Mouse (Mus musculus): ENCODE results near the gene Ccdc66. TPM values are rescaled to one million over a fixed set of nuclear protein-coding genes. Genes with fewer than 3 reads are reported as not detected.

Ccdc66 gene
- polyA plus RNA-seq (2015; fragmentation: Nextera tagmentation; extraction: Ambion mirVana), result 4.4 and 4.5 TPM in 2 replicates

- Histone ChIP-seq H3K4me3 (replicated peaks) (peak within 1 kb of the TSS; percentile 84), H3K27me3 (no peaks in the 10 kb centered on the region), H3K4me1 (replicated peaks) (peaks cover 12% of the 10 kb centered on the region), H3K9ac (peak within 1 kb of the TSS; percentile 80), H3K9me3 (replicated peaks) (no peaks in the 10 kb centered on the region), H3K27ac (peak within 1 kb of the TSS; percentile 39), H3K4me2 (peak within 1 kb of the TSS; percentile 75), H3K36me3 (0 out of 2 replicates have a peak, but pooled peaks cover 2% of the 10 kb centered on the region)
- DNase-seq, result peak; percentile 96
- under 1% methylated on average over 51 of the region's 51 CpGs for WGBS (ENCODE audit: insufficient replicate concordance)
- peak; percentile 96 for ATAC-seq (ENCODE audit: low read depth)
Observed at GRCm38 (mm10) chr14:27507894-27508643, at the start of gene Ccdc66. Gene Ccdc66 (minus strand): TSS chr14:27508460.

GRCm38 (mm10) chr14:27543838-27544426, 35.7 kb upstream of the Ccdc66 start:
- H3K4me2 ChIP-seq, result no peak overlapping the region
- no peak for ATAC-seq (ENCODE audit: low read depth)
- H3K27ac ChIP-seq, result no peak overlapping the region
- H3K9me3 ChIP-seq (replicated peaks), result no peaks in the 10 kb centered on the region
- H3K4me1 ChIP-seq (replicated peaks), result no peaks in the 10 kb centered on the region
- H3K4me3 ChIP-seq (replicated peaks), result no peak overlapping the region
- DNase-seq, result no peak
- WGBS (ENCODE audit: insufficient replicate concordance), result 67% methylated on average over 4 of the region's 4 CpGs
- no peaks in the 10 kb centered on the region for H3K36me3 ChIP-seq
- H3K9ac ChIP-seq, result no peak overlapping the region
- H3K27me3 ChIP-seq, result no peaks in the 10 kb centered on the region

DNA sequence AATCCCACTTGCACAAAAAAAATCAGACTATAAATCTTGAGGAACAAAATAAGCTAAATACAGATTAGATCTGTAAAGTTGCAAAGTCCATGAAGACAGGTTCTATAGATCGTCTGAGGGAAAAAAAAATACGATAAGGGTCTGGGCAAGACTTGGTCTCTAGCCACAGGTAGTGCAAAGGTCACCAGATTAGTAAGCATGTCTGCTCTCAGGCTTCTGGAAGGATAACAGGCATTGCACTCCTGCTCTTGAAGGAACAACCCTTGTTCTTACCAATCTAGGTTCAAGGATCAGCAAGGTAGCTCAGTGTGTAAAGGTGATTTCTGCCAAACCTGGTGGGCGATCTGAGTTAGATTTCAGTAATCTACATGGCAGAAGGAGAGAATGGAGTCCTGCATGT, 28.2 kb upstream of the Ccdc66 start:
- no peak overlapping the region for H3K27ac ChIP-seq
- WGBS (ENCODE audit: insufficient replicate concordance), result 57% methylated on average over 3 of the region's 3 CpGs
- H3K4me3 ChIP-seq (replicated peaks), result no peak overlapping the region
- H3K27me3 ChIP-seq, result no peaks in the 10 kb centered on the region
- H3K36me3 ChIP-seq, result no peaks in the 10 kb centered on the region
- H3K9me3 ChIP-seq (replicated peaks), result no peaks in the 10 kb centered on the region
- no peak overlapping the region for H3K4me2 ChIP-seq
- ATAC-seq (ENCODE audit: low read depth), result no peak
- no peak overlapping the region for H3K9ac ChIP-seq
- no peak for DNase-seq
- no peaks in the 10 kb centered on the region for H3K4me1 ChIP-seq (replicated peaks)

DNA sequence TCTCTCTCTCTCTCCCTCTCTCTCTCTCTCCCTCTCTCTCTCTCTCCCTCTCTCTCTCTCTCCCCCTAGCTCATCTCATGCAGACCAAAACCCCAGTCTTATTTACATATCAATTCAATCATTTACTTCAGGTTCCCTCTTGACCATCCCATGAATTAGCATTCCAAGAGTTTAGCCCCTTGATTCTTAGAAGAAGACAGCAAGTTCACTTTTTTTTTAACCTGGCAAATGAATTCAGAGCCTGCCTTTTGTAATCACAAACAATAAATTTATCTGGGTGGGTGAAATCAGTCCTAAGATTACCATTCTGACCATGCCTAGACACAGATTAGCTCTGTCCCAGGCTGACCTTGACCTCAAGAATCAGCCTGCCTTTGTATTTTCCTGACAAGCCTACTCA, 16.3 kb upstream of the Ccdc66 start:
- no peaks in the 10 kb centered on the region for H3K27me3 ChIP-seq
- ATAC-seq (ENCODE audit: low read depth), result no peak
- no peak overlapping the region for H3K4me2 ChIP-seq
- no peaks in the 10 kb centered on the region for H3K4me1 ChIP-seq (replicated peaks)
- H3K27ac ChIP-seq, result no peak overlapping the region
- H3K9me3 ChIP-seq (replicated peaks), result peaks cover 5% of the 10 kb centered on the region; the same call in 1 of the 2 replicates
- H3K4me3 ChIP-seq (replicated peaks), result no peak overlapping the region
- H3K36me3 ChIP-seq, result no peaks in the 10 kb centered on the region
- H3K9ac ChIP-seq, result no peak overlapping the region
- DNase-seq, result no peak

GRCm38 (mm10) chr14:27508644-27509301, 513 bp upstream of the Ccdc66 start:
- ATAC-seq (ENCODE audit: low read depth), result peak; percentile 44
- H3K27me3 ChIP-seq, result no peaks in the 10 kb centered on the region
- DNase-seq, result no peak
- H3K4me3 ChIP-seq (replicated peaks), result peak overlapping the region; percentile 84
- peak overlapping the region; percentile 75 for H3K4me2 ChIP-seq
- H3K9ac ChIP-seq, result peak overlapping the region; percentile 80
- H3K36me3 ChIP-seq, result 0 out of 2 replicates have a peak, but pooled peaks cover 2% of the 10 kb centered on the region
- H3K4me1 ChIP-seq (replicated peaks), result peaks cover 12% of the 10 kb centered on the region
- no peaks in the 10 kb centered on the region for H3K9me3 ChIP-seq (replicated peaks)
- 34% methylated on average over 15 of the region's 15 CpGs for WGBS (ENCODE audit: insufficient replicate concordance)
- peak overlapping the region; percentile 3; the same call in 1 of the 2 replicates for H3K27ac ChIP-seq

DNA sequence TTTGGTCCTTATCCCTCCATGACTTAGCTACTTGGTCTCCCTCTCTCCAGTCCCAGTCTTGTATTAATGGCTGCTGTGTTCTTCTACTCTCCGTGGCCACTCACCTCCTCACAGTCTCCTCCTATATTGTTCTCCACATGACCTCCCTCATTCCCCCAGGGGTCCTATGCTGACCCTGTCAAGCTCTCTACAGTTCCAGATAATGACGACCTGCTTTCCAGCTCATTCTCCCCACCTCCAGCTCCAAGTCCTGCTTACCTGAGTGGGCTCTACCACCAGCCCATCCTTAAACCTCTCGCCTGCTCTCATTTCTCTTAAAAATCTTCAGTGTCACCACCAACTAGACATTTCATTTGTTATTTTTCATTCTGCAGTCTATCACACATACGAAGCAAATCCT, 7.2 kb downstream of the Ccdc66 start:
- H3K9me3 ChIP-seq (replicated peaks), result no peaks in the 10 kb centered on the region
- H3K4me3 ChIP-seq (replicated peaks), result no peak overlapping the region
- H3K36me3 ChIP-seq, result peaks cover 8% of the 10 kb centered on the region; the same call in 1 of the 2 replicates
- H3K9ac ChIP-seq, result no peak overlapping the region
- no peaks in the 10 kb centered on the region for H3K4me1 ChIP-seq (replicated peaks)
- no peak overlapping the region for H3K4me2 ChIP-seq
- H3K27me3 ChIP-seq, result no peaks in the 10 kb centered on the region
- 73% methylated on average over 4 of the region's 4 CpGs for WGBS (ENCODE audit: insufficient replicate concordance)
- H3K27ac ChIP-seq, result no peak overlapping the region
- ATAC-seq (ENCODE audit: low read depth) (no peak), DNase-seq (no peak)

DNA sequence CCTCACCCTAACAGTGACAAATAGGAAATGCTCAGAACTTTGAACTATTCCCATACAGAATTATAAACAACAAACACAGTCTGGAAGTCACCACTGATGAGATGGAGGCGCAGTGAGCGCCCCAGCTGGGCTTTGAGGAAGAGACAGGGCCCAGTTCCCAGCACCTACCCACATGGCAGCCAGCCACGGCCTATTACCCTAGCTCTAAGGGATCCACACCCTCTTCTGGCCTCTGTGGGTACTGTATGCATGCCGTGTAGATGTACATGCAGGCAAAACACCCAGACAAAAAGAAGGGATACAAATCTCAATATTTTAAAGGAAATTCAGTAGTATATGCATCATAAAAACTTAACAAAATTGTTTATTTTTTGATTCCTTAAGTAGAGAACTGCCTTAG, 14.7 kb downstream of the Ccdc66 start:
- Histone ChIP-seq H3K4me3 (replicated peaks) (no peak overlapping the region), H3K4me2 (no peak overlapping the region), H3K9me3 (replicated peaks) (no peaks in the 10 kb centered on the region), H3K27me3 (no peaks in the 10 kb centered on the region), H3K36me3 (peaks cover 45% of the 10 kb centered on the region), H3K9ac (no peak overlapping the region), H3K4me1 (replicated peaks) (peaks cover 9% of the 10 kb centered on the region; the same call in 1 of the 2 replicates), H3K27ac (no peak overlapping the region)
- no peak for DNase-seq
- no peak for ATAC-seq (ENCODE audit: low read depth)
- WGBS (ENCODE audit: insufficient replicate concordance), result 80% methylated on average over 4 of the region's 4 CpGs

- Histone ChIP-seq H3K4me3 (replicated peaks) (no peak overlapping the region), H3K4me2 (no peak overlapping the region), H3K4me1 (replicated peaks) (peaks cover 9% of the 10 kb centered on the region; the same call in 1 of the 2 replicates), H3K9ac (no peak overlapping the region), H3K9me3 (replicated peaks) (no peaks in the 10 kb centered on the region), H3K27me3 (no peaks in the 10 kb centered on the region), H3K27ac (no peak overlapping the region), H3K36me3 (peaks cover 50% of the 10 kb centered on the region)
- ATAC-seq (ENCODE audit: low read depth), result peak; percentile 80
- WGBS (ENCODE audit: insufficient replicate concordance), result 60% methylated on average over 5 of the region's 5 CpGs
- peak; percentile 15 for DNase-seq
Observed at GRCm38 (mm10) chr14:27491399-27491798, 16.9 kb downstream of the Ccdc66 start.

GRCm38 (mm10) chr14:27446963-27447362, 61.3 kb downstream of the Ccdc66 start:
- WGBS (ENCODE audit: insufficient replicate concordance), result 71% methylated on average over 4 of the region's 4 CpGs
- Histone ChIP-seq H3K9ac (no peak overlapping the region), H3K9me3 (replicated peaks) (no peaks in the 10 kb centered on the region), H3K36me3 (peaks cover 59% of the 10 kb centered on the region), H3K4me2 (no peak overlapping the region), H3K4me1 (replicated peaks) (no peaks in the 10 kb centered on the region), H3K27me3 (no peaks in the 10 kb centered on the region), H3K27ac (no peak overlapping the region), H3K4me3 (replicated peaks) (no peak overlapping the region)
- DNase-seq, result no peak
- ATAC-seq (ENCODE audit: low read depth), result no peak

GRCm38 (mm10) chr14:27444851-27445281, 63.4 kb downstream of the Ccdc66 start:
- Histone ChIP-seq H3K4me3 (replicated peaks) (no peak overlapping the region), H3K27ac (no peak overlapping the region), H3K9me3 (replicated peaks) (no peaks in the 10 kb centered on the region), H3K36me3 (peaks cover 58% of the 10 kb centered on the region), H3K9ac (no peak overlapping the region), H3K4me2 (no peak overlapping the region), H3K27me3 (no peaks in the 10 kb centered on the region), H3K4me1 (replicated peaks) (no peaks in the 10 kb centered on the region)
- DNase-seq (no peak), ATAC-seq (ENCODE audit: low read depth) (no peak)
- WGBS (ENCODE audit: insufficient replicate concordance), result 73% methylated on average over 2 of the region's 2 CpGs

GRCm38 (mm10) chr14:27440921-27441320, 67.3 kb downstream of the Ccdc66 start:
- H3K9me3 ChIP-seq (replicated peaks), result no peaks in the 10 kb centered on the region
- H3K4me1 ChIP-seq (replicated peaks), result no peaks in the 10 kb centered on the region
- no peaks in the 10 kb centered on the region for H3K27me3 ChIP-seq
- H3K4me3 ChIP-seq (replicated peaks), result no peak overlapping the region
- ATAC-seq (ENCODE audit: low read depth), result no peak
- no peak overlapping the region for H3K4me2 ChIP-seq
- no peak overlapping the region for H3K9ac ChIP-seq
- no peak for DNase-seq
- H3K36me3 ChIP-seq, result peaks cover 47% of the 10 kb centered on the region
- no peak overlapping the region for H3K27ac ChIP-seq
